Mouse (Mus musculus) bone marrow macrophage, adult 2 months (primary cell): ENCODE measurements around the gene Apold1. TPM values are rescaled to one million over a fixed set of nuclear protein-coding genes. Genes with fewer than 3 reads are reported as not detected.
A peak's percentile ranks its signal among the peaks of the same experiment; 100 is the strongest.

ENCODE experiments used
- H3K27ac ChIP-seq: 2 replicates; pipeline ENCODE4 v1.5.1; 2012; ENCODE audit warnings: low read depth, low read length; ENCODE audit not compliant: insufficient read depth
- H3K4me1 ChIP-seq: 2 replicates; pipeline ENCODE4 v1.6.1; 2012; ENCODE audit warnings: low read length; ENCODE audit not compliant: control insufficient read depth, insufficient read depth
- H3K4me3 ChIP-seq: 2 replicates; pipeline ENCODE4 v1.5.1; 2012; ENCODE audit warnings: mild to moderate bottlenecking, low read length, moderate library complexity; ENCODE audit not compliant: insufficient read depth
- CTCF ChIP-seq: IDR thresholded peaks from 2 replicates; pipeline ENCODE4 v1.5.1; 2012; ENCODE audit warnings: low read depth, mild to moderate bottlenecking, low read length, moderate library complexity
- POLR2A ChIP-seq: IDR thresholded peaks from 2 replicates; pipeline ENCODE4 v1.6.1; 2012; ENCODE audit warnings: mild to moderate bottlenecking, low read depth, low read length, borderline replicate concordance
- polyA plus RNA-seq: library from polyadenylated mRNA; stranded (reverse); fragments of >200 nt; gene quantifications from 2 replicates; pipeline ENCODE4 v1.2.4, GENCODE M21; 2012; ENCODE audit not compliant: missing spikeins, insufficient read depth, insufficient read length

Gene Apold1
- 0.29 and 0.36 TPM in 2 replicates for polyA plus RNA-seq

DNA sequence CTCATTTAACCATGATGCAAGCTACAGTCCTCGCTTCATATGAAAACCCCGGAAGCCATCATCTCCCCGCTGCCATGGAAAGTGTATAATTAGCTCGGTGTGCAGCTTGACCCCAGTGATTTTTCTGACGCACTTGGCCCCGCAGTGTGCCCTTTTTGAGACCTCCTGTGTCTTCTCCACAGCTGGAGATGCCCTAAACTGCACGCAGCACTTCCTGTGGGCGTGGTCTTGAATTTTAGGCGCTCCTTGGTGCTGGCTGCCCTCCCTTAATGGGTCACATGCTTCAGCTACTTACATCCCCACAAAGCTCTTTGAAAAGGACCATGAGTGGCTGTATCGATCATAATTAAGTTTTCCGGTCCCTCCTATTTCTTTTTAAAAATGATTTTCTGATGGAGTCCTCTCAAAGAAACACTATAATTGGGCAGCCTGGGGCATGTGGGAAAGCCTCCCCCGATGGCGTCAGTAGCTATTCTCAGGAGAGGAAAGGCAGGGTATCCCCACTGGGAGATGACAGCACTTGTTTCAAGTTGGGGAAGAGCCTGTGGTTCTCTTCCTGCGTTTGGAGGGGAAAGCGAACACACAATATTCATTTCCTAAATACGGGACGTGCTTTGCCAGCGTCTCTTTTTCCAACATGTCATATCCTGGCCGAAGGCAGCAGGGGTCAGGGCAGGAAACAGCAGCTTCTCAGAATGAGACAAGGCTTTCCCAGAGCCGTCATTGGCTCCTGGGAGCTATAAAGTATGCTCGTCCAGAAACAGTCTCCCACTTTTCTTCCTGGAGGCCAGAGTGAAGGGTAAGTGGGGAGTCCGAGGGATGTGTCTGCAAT, at the start of gene Apold1:
Gene Apold1, plus strand, starts transcription at position 488 of the 832 bp plus-strand sequence.
- Histone ChIP-seq H3K4me1 (peaks cover 12% of the 10 kb centered on the region), H3K4me3 (no peak within 1 kb of the TSS), H3K27ac (no peak within 1 kb of the TSS)
- TF ChIP-seq POLR2A (no peak), CTCF (no peak)

DNA sequence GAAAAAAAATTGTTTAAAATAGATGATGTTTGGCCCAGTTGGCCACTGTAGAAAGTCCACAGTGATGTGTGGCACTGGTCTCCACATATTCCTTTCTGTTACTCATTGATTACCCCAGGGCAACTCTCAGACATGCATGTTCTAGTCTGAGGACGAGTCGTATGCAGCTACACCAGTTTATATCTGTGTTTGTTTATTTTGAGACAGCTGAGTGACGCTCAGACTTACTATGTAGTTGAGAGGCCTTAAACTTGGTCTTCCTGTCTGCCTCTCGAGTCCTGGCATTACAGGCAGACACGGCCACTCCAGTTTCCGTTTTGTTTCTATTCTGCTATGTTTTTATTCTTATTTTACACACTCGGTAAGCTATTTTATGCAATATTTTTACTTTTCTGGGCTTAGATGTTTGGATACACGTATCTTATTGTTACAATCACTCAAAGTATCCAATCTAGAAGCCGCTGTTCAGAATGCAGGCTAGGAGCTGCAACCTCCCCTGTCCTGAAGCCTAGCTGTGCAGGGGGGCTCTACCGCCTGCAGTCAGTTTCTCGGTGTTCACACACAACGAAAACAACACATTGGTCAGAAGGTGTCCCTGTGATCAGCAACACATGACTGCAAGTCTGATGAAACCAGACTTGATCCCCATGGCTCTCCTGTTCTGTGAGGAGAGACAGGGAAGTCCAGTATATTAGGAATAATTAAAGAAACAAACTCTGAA, 48.9 kb upstream of the Apold1 start:
- Histone ChIP-seq H3K27ac (no peak overlapping the region), H3K4me3 (no peak overlapping the region), H3K4me1 (peaks cover 20% of the 10 kb centered on the region)
- TF ChIP-seq POLR2A (no peak), CTCF (no peak)

DNA sequence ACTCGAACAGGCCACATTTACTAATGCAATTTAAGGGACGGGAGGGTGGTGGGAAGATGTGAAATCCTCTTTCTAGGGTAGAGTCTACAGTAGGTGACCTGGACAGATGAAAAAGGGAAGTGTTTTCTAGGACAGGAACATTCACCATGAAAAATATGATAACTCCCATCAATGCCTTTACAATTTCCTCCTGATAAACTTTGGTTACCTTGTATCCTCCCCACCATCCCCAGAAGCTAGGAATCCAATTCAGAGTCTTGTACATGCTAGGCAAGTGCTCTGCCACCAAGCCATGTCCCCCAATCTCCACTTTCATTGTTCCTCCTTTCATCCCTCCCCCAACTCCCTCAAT, 48.3 kb upstream of the Apold1 start:
- H3K4me1 ChIP-seq, result peaks cover 20% of the 10 kb centered on the region
- TF ChIP-seq POLR2A, result no peak
- no peak for TF ChIP-seq CTCF
- H3K27ac ChIP-seq, result no peak overlapping the region
- no peak overlapping the region for H3K4me3 ChIP-seq

DNA sequence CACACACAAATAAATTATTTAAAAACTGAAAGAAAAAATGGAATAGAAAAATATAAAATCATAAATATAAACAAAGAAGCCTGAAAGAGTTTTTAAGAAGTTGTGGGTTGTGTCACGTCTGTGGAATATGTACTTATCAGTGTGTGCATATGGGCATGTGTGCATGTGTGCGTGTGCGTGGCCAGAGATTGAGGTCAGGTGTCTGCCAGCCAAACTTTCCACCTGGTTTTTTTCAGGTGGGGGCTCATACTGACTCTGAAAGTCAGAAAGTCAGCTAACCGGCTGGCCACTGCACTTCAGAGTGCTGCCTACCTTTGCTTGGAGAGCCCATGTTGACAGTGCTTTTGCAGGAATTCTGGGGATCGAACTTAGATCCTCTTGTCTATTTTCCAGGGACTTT, 47.2 kb upstream of the Apold1 start:
- peaks cover 20% of the 10 kb centered on the region for H3K4me1 ChIP-seq
- H3K27ac ChIP-seq, result no peak overlapping the region
- TF ChIP-seq POLR2A, result no peak
- TF ChIP-seq CTCF, result no peak
- H3K4me3 ChIP-seq, result no peak overlapping the region

DNA sequence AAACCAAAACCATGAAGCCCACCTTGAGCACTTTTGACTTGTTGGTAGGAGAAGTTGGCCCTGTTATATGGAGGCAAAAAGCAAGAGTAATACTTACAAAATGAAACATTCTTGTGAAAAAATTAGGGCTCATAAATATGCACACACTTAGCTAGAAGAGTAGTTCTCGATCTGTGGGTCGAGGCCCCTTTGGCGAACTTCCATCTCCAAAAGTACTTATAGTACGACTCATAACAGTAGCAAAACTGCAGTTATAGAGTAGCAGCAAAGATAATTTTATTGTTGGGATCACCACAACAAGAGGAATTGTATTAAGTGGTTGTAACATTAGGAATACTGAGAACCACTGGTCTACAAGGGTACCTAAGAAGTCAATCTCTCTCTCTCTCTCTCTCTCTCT, 41.7 kb upstream of the Apold1 start:
- Histone ChIP-seq H3K27ac (no peak overlapping the region), H3K4me1 (peaks cover 6% of the 10 kb centered on the region; the same call in 1 of the 2 replicates), H3K4me3 (no peak overlapping the region)
- TF ChIP-seq POLR2A (no peak), CTCF (no peak)

DNA sequence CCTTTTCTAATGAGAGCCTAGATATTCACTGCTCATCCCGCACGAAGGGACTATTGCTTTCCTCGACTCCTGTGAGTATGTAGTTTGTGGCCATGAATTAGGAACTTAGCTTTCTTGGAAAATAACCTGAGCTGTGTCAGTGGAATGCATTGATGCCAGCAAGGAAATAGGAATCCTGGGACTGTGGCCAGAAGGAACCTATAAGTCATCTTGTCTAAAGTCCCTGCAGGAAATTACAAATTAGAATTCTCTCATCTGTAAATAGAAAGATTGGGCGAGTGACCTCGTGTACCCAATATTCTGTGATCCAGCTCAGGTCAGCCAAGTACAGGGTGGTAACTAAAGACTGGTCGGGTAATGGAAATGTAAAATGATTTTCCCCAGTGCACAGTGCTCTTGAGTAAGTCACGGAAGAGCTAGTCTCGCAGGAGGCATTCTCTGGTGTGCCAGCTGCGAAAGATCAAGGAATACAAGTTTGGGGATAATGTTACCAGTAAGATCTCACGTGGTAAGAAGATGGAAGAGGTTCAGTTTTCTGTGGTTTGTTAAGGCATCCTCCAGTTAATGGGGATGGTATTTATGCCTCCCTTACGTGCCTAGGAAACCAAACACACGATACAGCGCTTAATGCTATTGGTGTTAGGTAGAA, 37.6 kb upstream of the Apold1 start:
- TF ChIP-seq CTCF, result no peak
- no peak for TF ChIP-seq POLR2A
- H3K4me1 ChIP-seq, result peaks cover 13% of the 10 kb centered on the region
- H3K27ac ChIP-seq, result no peak overlapping the region
- no peak overlapping the region for H3K4me3 ChIP-seq

DNA sequence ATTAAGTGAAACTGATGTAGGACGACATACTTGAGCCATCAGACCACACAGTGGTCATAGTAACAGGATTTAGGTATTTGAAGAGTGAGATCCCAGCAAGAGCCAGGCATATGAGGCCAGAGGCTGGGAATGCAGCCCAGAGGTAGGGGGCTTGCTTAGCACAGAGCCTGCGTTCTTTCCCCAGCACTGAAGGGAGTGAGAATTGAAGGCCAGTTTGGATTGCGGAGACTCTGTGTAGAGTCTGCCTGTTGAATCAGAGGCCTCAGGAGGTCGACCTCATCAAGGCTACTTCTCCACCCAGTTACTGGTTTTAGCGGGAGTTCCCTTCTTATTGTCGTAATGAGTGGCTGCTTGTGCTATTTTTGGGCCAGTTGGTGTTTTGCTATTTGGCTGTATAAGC, 35.5 kb upstream of the Apold1 start:
- H3K4me1 ChIP-seq, result peaks cover 11% of the 10 kb centered on the region
- TF ChIP-seq POLR2A (no peak), CTCF (no peak)
- H3K27ac ChIP-seq, result no peak overlapping the region
- H3K4me3 ChIP-seq, result no peak overlapping the region

DNA sequence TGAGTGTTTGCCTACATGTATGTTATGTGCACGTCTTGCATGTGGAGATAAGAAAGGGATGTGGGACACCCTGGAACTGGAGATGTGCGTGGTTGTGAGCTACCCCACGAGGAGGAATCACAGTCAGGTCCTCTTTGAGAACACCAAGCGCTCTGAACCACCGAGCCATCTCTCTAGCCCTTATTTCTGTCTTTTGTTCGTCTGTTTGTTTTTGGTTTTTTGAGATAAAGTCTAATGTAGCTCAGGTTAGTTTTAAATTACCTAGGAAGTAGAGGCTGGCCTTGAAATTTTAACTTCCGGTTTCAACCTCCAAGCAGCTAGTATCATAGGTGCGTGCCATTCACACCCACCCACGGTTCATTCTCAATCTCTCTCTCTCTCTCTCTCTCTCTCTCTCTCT, 34.7 kb upstream of the Apold1 start:
- Histone ChIP-seq H3K4me1 (peaks cover 11% of the 10 kb centered on the region), H3K4me3 (no peak overlapping the region), H3K27ac (no peak overlapping the region)
- no peak for TF ChIP-seq CTCF
- TF ChIP-seq POLR2A, result no peak

DNA sequence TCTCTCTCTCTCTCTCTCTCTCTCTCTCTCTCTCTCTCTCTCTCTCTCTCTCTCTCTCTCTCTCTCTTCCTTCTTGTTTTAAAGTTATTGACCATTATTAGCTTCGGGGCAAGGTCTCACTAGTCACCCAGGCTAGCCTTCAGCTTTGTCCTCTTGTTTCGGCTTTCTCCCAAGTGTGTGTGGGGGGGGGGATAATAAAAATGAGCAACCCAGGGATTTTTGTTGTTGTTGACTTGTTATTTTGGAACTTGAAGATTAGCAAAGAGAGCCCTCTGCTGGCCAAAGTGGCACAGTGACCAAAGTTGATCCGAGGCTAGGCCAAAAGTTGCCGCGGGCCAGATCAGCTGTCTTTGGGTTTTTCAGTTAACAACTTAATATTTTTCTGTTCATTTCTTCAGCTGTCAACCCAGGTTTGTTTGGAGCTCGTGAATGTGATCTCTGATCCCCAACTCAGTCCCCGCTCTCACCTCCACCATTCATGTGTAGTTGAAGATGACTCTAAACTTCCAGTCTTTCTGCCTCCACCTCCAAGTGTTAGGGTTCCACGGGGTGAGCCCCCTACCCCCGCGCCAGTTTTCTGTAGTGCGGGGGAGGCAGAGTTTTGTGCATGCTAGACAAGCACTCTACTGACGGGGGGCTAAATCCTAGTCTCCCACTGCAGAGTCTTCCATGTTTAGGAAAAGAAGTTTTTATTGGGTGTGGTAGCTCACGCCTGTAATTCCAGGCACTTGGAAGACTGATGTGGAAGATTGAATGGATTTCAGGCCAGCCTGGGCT, 34.0 kb upstream of the Apold1 start:
- no peak overlapping the region for H3K27ac ChIP-seq

More for the DNA sequence above, 34.0 kb upstream of the Apold1 start:
- peaks cover 8% of the 10 kb centered on the region for H3K4me1 ChIP-seq
- TF ChIP-seq POLR2A (no peak), CTCF (peak; percentile 70; the same call in 1 of the 2 replicates)
- no peak overlapping the region for H3K4me3 ChIP-seq
